Mouse (Mus musculus) forebrain, embryonic 14.5 days (tissue): ENCODE measurements around the gene Fhdc1. TPM values are rescaled to one million over a fixed set of nuclear protein-coding genes. Genes with fewer than 3 reads are reported as not detected.

ENCODE experiments used
- ATAC-seq: fragments of 200-750 bp; cut with Nextera tagmentation; 2 replicates; pipeline ENCODE4 v1.8.0; 2017; ENCODE audit warnings: mild to moderate bottlenecking, moderate library complexity
- DNase-seq: peaks from one replicate; pipeline ENCODE4 v3.0.0-alpha.2; 2015; ENCODE audit warnings: low spot score
- H3K27ac ChIP-seq: fragments of 300-500 bp; sonication (generic); 2 replicates; pipeline ENCODE4 v1.5.1; 2014; ENCODE audit warnings: low read depth, mild to moderate bottlenecking, control low read depth, low read length, moderate library complexity
- H3K27me3 ChIP-seq: fragments of 300-500 bp; sonication (generic); replicated peaks from 2 replicates; pipeline ENCODE4 v1.6.1; 2014; ENCODE audit warnings: low read length, control low read depth, mixed read lengths; ENCODE audit not compliant: control insufficient read depth, insufficient read depth
- H3K36me3 ChIP-seq: fragments of 300-500 bp; sonication (generic); 2 replicates; pipeline ENCODE4 v1.6.1; 2014; ENCODE audit warnings: low read length, control low read depth; ENCODE audit not compliant: control insufficient read depth, insufficient read depth
- H3K4me1 ChIP-seq: fragments of 300-500 bp; sonication (generic); 2 replicates; pipeline ENCODE4 v1.6.1; 2014; ENCODE audit warnings: antibody characterized with exemption, low read length, control low read depth; ENCODE audit not compliant: control insufficient read depth, insufficient read depth
- H3K4me2 ChIP-seq: fragments of 300-500 bp; sonication (generic); 2 replicates; pipeline ENCODE4 v1.6.1; 2014; ENCODE audit warnings: mild to moderate bottlenecking, control low read depth, low read length
- H3K4me3 ChIP-seq: fragments of 300-500 bp; sonication (generic); 2 replicates; pipeline ENCODE4 v1.5.1; 2014; ENCODE audit warnings: low read depth, low read length, control low read depth
- H3K9ac ChIP-seq: fragments of 300-500 bp; sonication (generic); 2 replicates; pipeline ENCODE4 v1.6.1; 2014; ENCODE audit warnings: mild to moderate bottlenecking, low read length, control low read depth, moderate library complexity
- H3K9me3 ChIP-seq: fragments of 300-500 bp; sonication (generic); replicated peaks from 2 replicates; pipeline ENCODE4 v1.6.1; 2016; ENCODE audit warnings: low read length, control low read depth, mixed read lengths; ENCODE audit not compliant: control insufficient read depth
- WGBS: fragments of 180-500 bp; shearing (Covaris S2); extraction: QIAGEN DNeasy Blood & Tissue Kit; methylation state at CpG from one replicate; pipeline ENCODE4 v1.1.7; 2014; 5-methylcytosine and 5-hydroxymethylcytosine counted together
- polyA plus RNA-seq: library from polyadenylated mRNA; unstranded; fragments of >200 nt; fragmentation: Nextera tagmentation; extraction: Ambion mirVana; gene quantifications from 2 replicates; pipeline ENCODE4 v1.2.1, GENCODE M21; 2014

Gene Fhdc1
- polyA plus RNA-seq, 1 experiment from 2014 or later = 1.3 TPM

- H3K4me3 ChIP-seq = no peak overlapping the region
- no peaks in the 10 kb centered on the region for H3K27me3 ChIP-seq
- ATAC-seq (no peak), DNase-seq (no peak)
- no peaks in the 10 kb centered on the region for H3K4me1 ChIP-seq
- H3K27ac ChIP-seq = no peak overlapping the region
- H3K9ac ChIP-seq = no peak overlapping the region
- H3K4me2 ChIP-seq = no peak overlapping the region
- WGBS = 62% methylated on average over 5 of the region's 5 CpGs
- no peaks in the 10 kb centered on the region for H3K9me3 ChIP-seq
- no peaks in the 10 kb centered on the region for H3K36me3 ChIP-seq
These were observed 32.4 kb downstream of the Fhdc1 start for GRCm38 (mm10) chr3:84447803-84448202.

GRCm38 (mm10) chr3:84445838-84446237 is 34.4 kb downstream of the Fhdc1 start:
- WGBS = 24% methylated on average over 9 of the region's 9 CpGs
- ATAC-seq = no peak

GRCm38 (mm10) chr3:84442890-84443289 is 37.3 kb downstream of the Fhdc1 start:
- no peak overlapping the region for H3K27ac ChIP-seq
- no peak for ATAC-seq
- H3K4me2 ChIP-seq = no peak overlapping the region
- no peak overlapping the region for H3K9ac ChIP-seq
- 88% methylated on average over 4 of the region's 4 CpGs for WGBS
- H3K27me3 ChIP-seq = no peaks in the 10 kb centered on the region
- H3K9me3 ChIP-seq = no peaks in the 10 kb centered on the region
- H3K36me3 ChIP-seq = no peaks in the 10 kb centered on the region
- H3K4me3 ChIP-seq = no peak overlapping the region
- no peaks in the 10 kb centered on the region for H3K4me1 ChIP-seq
- no peak for DNase-seq

More at GRCm38 (mm10) chr3:84445838-84446237, 34.4 kb downstream of the Fhdc1 start:
- Histone ChIP-seq H3K27me3 (no peaks in the 10 kb centered on the region), H3K27ac (no peak overlapping the region), H3K4me3 (no peak overlapping the region), H3K4me2 (no peak overlapping the region), H3K36me3 (no peaks in the 10 kb centered on the region), H3K9ac (no peak overlapping the region), H3K9me3 (no peaks in the 10 kb centered on the region), H3K4me1 (no peaks in the 10 kb centered on the region)
- no peak for DNase-seq

- Histone ChIP-seq H3K9me3 (no peaks in the 10 kb centered on the region), H3K4me3 (no peak overlapping the region), H3K36me3 (no peaks in the 10 kb centered on the region), H3K4me2 (no peak overlapping the region), H3K27ac (no peak overlapping the region), H3K9ac (no peak overlapping the region), H3K4me1 (no peaks in the 10 kb centered on the region; the same call in 1 of the 2 replicates), H3K27me3 (no peaks in the 10 kb centered on the region)
- 90% methylated on average over 7 of the region's 7 CpGs for WGBS
- ATAC-seq (no peak), DNase-seq (no peak)
These were observed 40.6 kb downstream of the Fhdc1 start for GRCm38 (mm10) chr3:84439431-84440210.

- H3K36me3 ChIP-seq = no peaks in the 10 kb centered on the region
- H3K27ac ChIP-seq = no peak overlapping the region
- H3K9me3 ChIP-seq = no peaks in the 10 kb centered on the region
- no peak overlapping the region for H3K4me3 ChIP-seq
- WGBS = 77% methylated on average over 7 of the region's 7 CpGs
- no peak overlapping the region for H3K9ac ChIP-seq
- no peaks in the 10 kb centered on the region for H3K27me3 ChIP-seq
- H3K4me2 ChIP-seq = no peak overlapping the region
- no peaks in the 10 kb centered on the region; the same call in 1 of the 2 replicates for H3K4me1 ChIP-seq
- ATAC-seq (no peak), DNase-seq (no peak)
These were observed 41.4 kb downstream of the Fhdc1 start for GRCm38 (mm10) chr3:84438840-84439239.

GRCm38 (mm10) chr3:84438118-84438517 is 42.1 kb downstream of the Fhdc1 start:
- 80% methylated on average over 11 of the region's 11 CpGs for WGBS
- DNase-seq = no peak

GRCm38 (mm10) chr3:84436947-84437346 is 43.3 kb downstream of the Fhdc1 start:
- no peaks in the 10 kb centered on the region for H3K36me3 ChIP-seq
- H3K4me2 ChIP-seq = no peak overlapping the region
- no peak overlapping the region for H3K4me3 ChIP-seq
- no peak for ATAC-seq
- no peak overlapping the region for H3K27ac ChIP-seq
- no peak overlapping the region for H3K9ac ChIP-seq
- no peaks in the 10 kb centered on the region; the same call in 1 of the 2 replicates for H3K4me1 ChIP-seq
- no peaks in the 10 kb centered on the region for H3K9me3 ChIP-seq
- 92% methylated on average over 7 of the region's 7 CpGs for WGBS
- no peak for DNase-seq
- H3K27me3 ChIP-seq = no peaks in the 10 kb centered on the region

More at GRCm38 (mm10) chr3:84438118-84438517, 42.1 kb downstream of the Fhdc1 start:
- no peaks in the 10 kb centered on the region for H3K27me3 ChIP-seq
- H3K27ac ChIP-seq = no peak overlapping the region
- ATAC-seq = no peak
- H3K36me3 ChIP-seq = no peaks in the 10 kb centered on the region
- no peak overlapping the region for H3K4me2 ChIP-seq
- H3K9ac ChIP-seq = no peak overlapping the region
- no peaks in the 10 kb centered on the region for H3K9me3 ChIP-seq
- no peaks in the 10 kb centered on the region; the same call in 1 of the 2 replicates for H3K4me1 ChIP-seq
- H3K4me3 ChIP-seq = no peak overlapping the region

GRCm38 (mm10) chr3:84435288-84436043 is 44.8 kb downstream of the Fhdc1 start:
- Histone ChIP-seq H3K9me3 (no peaks in the 10 kb centered on the region), H3K27ac (peak overlapping the region; percentile 5; the same call in 1 of the 2 replicates), H3K9ac (no peak overlapping the region)

More at GRCm38 (mm10) chr3:84435288-84436043, 44.8 kb downstream of the Fhdc1 start:
- Histone ChIP-seq H3K4me3 (no peak overlapping the region), H3K4me2 (no peak overlapping the region), H3K27me3 (no peaks in the 10 kb centered on the region), H3K4me1 (no peaks in the 10 kb centered on the region; the same call in 1 of the 2 replicates), H3K36me3 (no peaks in the 10 kb centered on the region)
- ATAC-seq (peak; percentile 51), DNase-seq (peak; percentile 65)
- 27% methylated on average over 11 of the region's 11 CpGs for WGBS
